12 mouse cellular contexts compared by ENCODE assay signal in the genomic region with DNA sequence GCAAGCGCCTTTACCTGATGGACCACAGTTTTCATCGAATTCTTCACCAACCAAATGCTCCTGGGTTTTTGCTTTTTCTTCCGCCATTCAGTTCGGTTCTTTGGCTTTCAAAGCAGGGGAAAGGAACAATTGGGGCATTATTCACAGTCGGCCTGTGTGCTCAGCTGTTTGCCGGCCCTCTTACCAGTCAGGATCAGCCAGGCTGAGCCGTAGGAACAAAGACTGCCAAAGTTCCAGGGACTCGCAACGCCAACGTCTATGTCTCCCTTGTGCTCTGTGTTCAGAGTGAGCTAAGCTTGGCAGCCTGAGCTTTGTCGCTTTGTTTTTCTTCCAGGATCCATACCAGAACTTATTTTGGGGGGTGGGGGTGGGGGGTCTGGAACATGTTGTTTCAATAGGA. TPM values are rescaled to one million over a fixed set of nuclear protein-coding genes. Genes with fewer than 3 reads are reported as not detected.
A peak's percentile ranks its signal among the peaks of the same experiment; 100 is the strongest.
DNase-seq lines count a peak whose midpoint lies in the region; ATAC-seq and TF ChIP-seq lines count a peak whose summit lies in the region.
"Had no signal": no experiment of that assay in that cellular context is flagged by ENCODE, and none has a peak within 500 bp of the region (broad histone marks: within the 10 kb centered on the region; RNA-seq: fewer than 3 reads in every experiment).

No protein-coding gene starts in this region.

- H3K4me2 ChIP-seq in midbrain, postnatal 0 days (ENCODE audit: low read depth, low read length, poor library complexity, severe bottlenecking), result no peak overlapping the region
- H3K4me2 ChIP-seq: liver, embryonic 15.5 days had no signal

- no peak for ATAC-seq in midbrain, postnatal 0 days (ENCODE audit: low FRiP score)
- ATAC-seq: Patski had no signal

- TF ChIP-seq CTCF in midbrain, postnatal 0 days (IDR thresholded peaks at IDR 0.05), result no peak

- no peak overlapping the region for H3K9ac ChIP-seq in midbrain, postnatal 0 days (replicated peaks; ENCODE audit: low read length, poor library complexity, severe bottlenecking)
- H3K9ac ChIP-seq: liver, embryonic 15.5 days had no signal

- H3K9me3 ChIP-seq in midbrain, postnatal 0 days (ENCODE audit: low read length), result no peaks in the 10 kb centered on the region
- H3K9me3 ChIP-seq: liver, embryonic 15.5 days had no signal

- WGBS in midbrain, postnatal 0 days, result 26% methylated on average over 11 of the region's 11 CpGs

- no peaks in the 10 kb centered on the region for H3K27me3 ChIP-seq in midbrain, postnatal 0 days (ENCODE audit: insufficient read depth, low read length)
- H3K27me3 ChIP-seq: Patski had no signal

- H3K36me3 ChIP-seq in midbrain, postnatal 0 days (ENCODE audit: insufficient read depth, low read length), result no peaks in the 10 kb centered on the region
- H3K36me3 ChIP-seq: liver, embryonic 15.5 days had no signal

- no peaks in the 10 kb centered on the region for H3K4me1 ChIP-seq in midbrain, postnatal 0 days (ENCODE audit: insufficient read depth, low read length)
- H3K4me1 ChIP-seq: liver, embryonic 15.5 days had no signal

- no peak overlapping the region for H3K4me3 ChIP-seq in midbrain, postnatal 0 days (ENCODE audit: low read depth, low read length)
- H3K4me3 ChIP-seq: liver, embryonic 15.5 days had no signal

- no peak overlapping the region for H3K27ac ChIP-seq in midbrain, postnatal 0 days (ENCODE audit: low read depth, low read length)
- H3K27ac ChIP-seq: liver, embryonic 15.5 days had no signal

- peak; percentile 6 to 14 for DNase-seq in frontal cortex, postnatal 36 days (ENCODE audit: low spot score in 2 of 2)
- no peak for DNase-seq in frontal cortex, postnatal 25 days (ENCODE audit: low spot score in 2 of 2)
- DNase-seq in right cerebral cortex, adult 18-20 months, result peak; percentile 43
- no peak for DNase-seq in right cerebral cortex, postnatal 4 days
- peak; percentile 52 to 57 for DNase-seq in layer of hippocampus, adult 8-10 months (ENCODE audit: low spot score in 2 of 2)
- peak; percentile 49 for DNase-seq in midbrain, postnatal 0 days (ENCODE audit: low spot score)
- no peak for DNase-seq in kidney, postnatal 36 days
- DNase-seq in cerebellum, postnatal 36 days, result no peak
- DNase-seq: gastrocnemius, postnatal 10 days; kidney, adult 9 months had no signal

RNA-seq across cellular contexts. Expression of a gene that starts 28.9 kb away (rescaled TPM):
- total RNA-seq in layer of hippocampus, adult 8-10 months (2022), result 10 to 100 TPM; 82.6 to 92.2 (median 84.5) TPM
- 133 and 155 TPM in 2 replicates for total RNA-seq in midbrain, postnatal 0 days (2014; rRNA removed)
- 48.8 and 68.1 TPM in 2 replicates for polyA plus RNA-seq in midbrain, postnatal 0 days (2015; fragmentation: Nextera tagmentation; extraction: Ambion mirVana)

Comparison
In these comparisons a context has a peak if more than half of its experiments do, and no peak if none do; other contexts are left out.
1. DNase-seq: peak in frontal cortex, postnatal 36 days (2 of 2), right cerebral cortex, adult 18-20 months (single experiment), layer of hippocampus, adult 8-10 months (2 of 2) and midbrain, postnatal 0 days (single experiment); none in frontal cortex, postnatal 25 days (0 of 2), right cerebral cortex, postnatal 4 days (single experiment), kidney, postnatal 36 days (0 of 2) and cerebellum, postnatal 36 days (0 of 2).